In the genomic region with DNA sequence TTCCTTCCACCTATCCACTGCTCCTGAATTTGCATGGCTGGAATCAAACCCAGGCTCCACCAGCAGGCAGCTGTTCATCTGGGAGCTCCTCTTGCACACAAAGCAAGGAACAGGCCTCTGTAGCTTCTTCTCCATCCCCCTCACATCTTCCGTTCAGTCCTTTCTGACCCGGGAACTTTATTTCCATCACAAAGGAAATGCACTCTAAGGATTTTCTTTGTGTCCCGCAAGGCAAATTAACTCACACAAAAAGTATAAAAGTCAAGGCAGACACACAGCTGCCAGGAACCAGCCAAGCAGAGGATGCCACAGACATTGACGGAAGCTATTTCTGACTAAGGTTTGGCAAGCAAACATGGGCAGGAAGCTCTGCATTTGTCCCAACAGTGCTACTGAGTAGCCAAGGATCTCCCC, we compare ENCODE assay signal across 8 mouse cellular contexts. TPM values are rescaled to one million over a fixed set of nuclear protein-coding genes. Genes with fewer than 3 reads are reported as not detected.
DNase-seq lines count a peak whose midpoint lies in the region; ATAC-seq and TF ChIP-seq lines count a peak whose summit lies in the region.

No protein-coding gene starts in this region.

- H3K27me3 ChIP-seq in heart, embryonic 16.5 days (ENCODE audit: control insufficient read depth, insufficient read depth, low read length) = no peaks in the 10 kb centered on the region
- H3K27me3 ChIP-seq in liver, postnatal 0 days (ENCODE audit: insufficient read depth, low read length) = no peaks in the 10 kb centered on the region

- H3K4me2 ChIP-seq in heart, embryonic 16.5 days (ENCODE audit: low read depth, low read length) = no peak overlapping the region
- no peak overlapping the region for H3K4me2 ChIP-seq in liver, postnatal 0 days (ENCODE audit: low read depth, low read length)

- peaks cover 6% of the 10 kb centered on the region; the same call in 1 of the 2 replicates for H3K36me3 ChIP-seq in ES-E14 (ENCODE audit: control insufficient read depth, insufficient read depth, low read length, poor library complexity, severe bottlenecking)
- no peaks in the 10 kb centered on the region; the same call in 1 of the 2 replicates for H3K36me3 ChIP-seq in heart, embryonic 16.5 days (ENCODE audit: control insufficient read depth, insufficient read depth)
- H3K36me3 ChIP-seq in liver, postnatal 0 days (replicated peaks; ENCODE audit: insufficient read depth, low read length) = peaks cover 7% of the 10 kb centered on the region; the same call in 1 of the 2 replicates

- H3K27ac ChIP-seq in ES-E14 (ENCODE audit: insufficient read depth, low read depth, low read length, poor library complexity, severe bottlenecking) = peak overlapping the region; percentile 97
- H3K27ac ChIP-seq in heart, embryonic 16.5 days (ENCODE audit: low read length) = peak overlapping the region; percentile 24
- H3K27ac ChIP-seq in liver, postnatal 0 days (ENCODE audit: low read depth) = no peak overlapping the region

- TF ChIP-seq CTCF in liver, postnatal 0 days (IDR thresholded peaks at IDR 0.05; ENCODE audit: low read depth) = no peak

- H3K4me1 ChIP-seq in ES-E14 (ENCODE audit: control insufficient read depth in 2 of 2, insufficient read depth in 2 of 2, low read length in 2 of 2, poor library complexity in 1 of 2) = peaks cover 31 to 49% of the 10 kb centered on the region in 2 experiments
- H3K4me1 ChIP-seq in heart, embryonic 16.5 days (ENCODE audit: control insufficient read depth, insufficient read depth, low read length) = peaks cover 11% of the 10 kb centered on the region
- H3K4me1 ChIP-seq in liver, postnatal 0 days (ENCODE audit: insufficient read depth) = peaks cover 9% of the 10 kb centered on the region

- peak; percentile 10 for DNase-seq in adrenal gland, adult 2 months
- no peak for DNase-seq in adrenal gland, postnatal 25 days
- peak; percentile 75 for DNase-seq in ES-E14 (ENCODE audit: low read depth, low spot score)
- DNase-seq in liver, postnatal 0 days = no peak
- DNase-seq in thymus, postnatal 0 days (ENCODE audit: low spot score) = no peak
- DNase-seq in cerebellum, adult 9-10 months = no peak

- WGBS in heart, embryonic 16.5 days = 60% methylated on average over 4 of the region's 4 CpGs
- 64% methylated on average over 4 of the region's 4 CpGs for WGBS in liver, postnatal 0 days (ENCODE audit: insufficient replicate concordance)

- H3K9me3 ChIP-seq in ES-E14 (ENCODE audit: control insufficient read depth, insufficient read depth, low read depth, low read length) = no peaks in the 10 kb centered on the region
- no peaks in the 10 kb centered on the region for H3K9me3 ChIP-seq in heart, embryonic 16.5 days (replicated peaks; ENCODE audit: control insufficient read depth, low read length)
- H3K9me3 ChIP-seq in liver, postnatal 0 days (ENCODE audit: low read length) = no peaks in the 10 kb centered on the region

- peak overlapping the region in 1 of 2 experiments; percentile 14; a peak in 1 of 4 replicates for H3K4me3 ChIP-seq in ES-E14 (ENCODE audit: insufficient read depth in 1 of 2, low read depth in 1 of 2, low read length in 2 of 2, poor library complexity in 1 of 2, severe bottlenecking in 1 of 2)
- no peak overlapping the region for H3K4me3 ChIP-seq in heart, embryonic 16.5 days (ENCODE audit: low read length)
- no peak overlapping the region for H3K4me3 ChIP-seq in liver, postnatal 0 days (ENCODE audit: low read depth, low read length)

- in situ Hi-C loops in ES-E14 (cut with MboI; ENCODE audit: low sequenced_read_pairs in 2 of 2, unreplicated experiment in 2 of 2) = no loop called here

- no peak for ATAC-seq in heart, embryonic 16.5 days (replicated peaks; ENCODE audit: extremely low read depth, insufficient read depth, low FRiP score)
- peak; percentile 19; the same call in 1 of the 2 replicates for ATAC-seq in liver, postnatal 0 days
- no peak for ATAC-seq in megakaryocyte progenitor cell, adult 5-6 weeks (replicated peaks; ENCODE audit: poor library complexity)

- H3K9ac ChIP-seq in ES-E14 (ENCODE audit: insufficient read depth, low read depth, low read length, poor library complexity, severe bottlenecking) = peak overlapping the region; percentile 46; the same call in 1 of the 2 replicates
- H3K9ac ChIP-seq in heart, embryonic 16.5 days (ENCODE audit: low read length) = no peak overlapping the region
- H3K9ac ChIP-seq in liver, postnatal 0 days (replicated peaks) = no peak overlapping the region

- no peak for TF ChIP-seq EP300 in liver, postnatal 0 days (IDR thresholded peaks at IDR 0.05; ENCODE audit: low read depth)

TF ChIP-seq in ES-E14, 5 proteins besides CTCF, POLR2A, EP300 and RAD21:
- no peak for TF ChIP-seq ZNF384 (IDR thresholded peaks at IDR 0.05; ENCODE audit: low read depth, low read length)
- peak; percentile 87 for TF ChIP-seq MAFK (IDR thresholded peaks at IDR 0.05; ENCODE audit: insufficient read depth, low read depth, low read length)
- TF ChIP-seq ZC3H11A (IDR thresholded peaks at IDR 0.05; ENCODE audit: borderline replicate concordance, low read depth, low read length) = no peak

RNA-seq across cellular contexts. Expression of a gene that starts 18.6 kb away (rescaled TPM):
- 10 to 100 TPM in 1 of 2 experiments, 1 to 10 TPM in 1; 6.7 to 10.4 TPM for total RNA-seq in adrenal gland, adult 2 months (2021)
- polyA plus RNA-seq in adrenal gland, adult 2 months (2012; rRNA removed) = 1.2 and 1.4 TPM in 2 replicates
- 5.7 and 7.2 TPM in 2 replicates for total RNA-seq in adrenal gland, postnatal 25 days (2021)
- total RNA-seq in ES-E14 (2012; rRNA removed) = 93.8 and 132 TPM in 2 replicates
- polyA plus RNA-seq in heart, embryonic 16.5 days (2015; fragmentation: Nextera tagmentation; extraction: Ambion mirVana) = 39.2 and 42.4 TPM in 2 replicates
- polyA plus RNA-seq in liver, postnatal 0 days (2015; fragmentation: Nextera tagmentation; extraction: Ambion mirVana) = 10.3 and 13.0 TPM in 2 replicates
- 3.9 and 4.5 TPM in 2 replicates for polyA plus RNA-seq in thymus, postnatal 0 days (2015; fragmentation: Nextera tagmentation; extraction: Ambion mirVana)
- total RNA-seq in megakaryocyte progenitor cell, adult 5-6 weeks (2015) = 11.8 and 14.3 TPM in 2 replicates
- total RNA-seq in megakaryocyte progenitor cell, adult 5-6 weeks (2017) = 18.5 and 26.2 TPM in 2 replicates

RNA-seq across cellular contexts. Expression of a gene that starts 36.9 kb away (rescaled TPM):
- not detected for total RNA-seq in adrenal gland, adult 2 months (2021)
- polyA plus RNA-seq in adrenal gland, adult 2 months (2012; rRNA removed) = not detected in 2 replicates
- not detected in 2 replicates for total RNA-seq in adrenal gland, postnatal 25 days (2021)
- total RNA-seq in ES-E14 (2012; rRNA removed) = not detected in 2 replicates
- not detected in 2 replicates for polyA plus RNA-seq in heart, embryonic 16.5 days (2015; fragmentation: Nextera tagmentation; extraction: Ambion mirVana)
- not detected in 2 replicates for polyA plus RNA-seq in liver, postnatal 0 days (2015; fragmentation: Nextera tagmentation; extraction: Ambion mirVana)
- not detected in 2 replicates for polyA plus RNA-seq in thymus, postnatal 0 days (2015; fragmentation: Nextera tagmentation; extraction: Ambion mirVana)
- 0.05 TPM in 1 of 2 replicates, not detected in the other for total RNA-seq in megakaryocyte progenitor cell, adult 5-6 weeks (2015)
- not detected in 2 replicates for total RNA-seq in megakaryocyte progenitor cell, adult 5-6 weeks (2017)

RNA-seq across cellular contexts. Expression of a gene that starts 53.1 kb away (rescaled TPM):
- not detected for total RNA-seq in adrenal gland, adult 2 months (2021)
- polyA plus RNA-seq in adrenal gland, adult 2 months (2012; rRNA removed) = not detected in 2 replicates
- not detected in 2 replicates for total RNA-seq in adrenal gland, postnatal 25 days (2021)
- total RNA-seq in ES-E14 (2012; rRNA removed) = 2.2 and 3.4 TPM in 2 replicates
- polyA plus RNA-seq in heart, embryonic 16.5 days (2015; fragmentation: Nextera tagmentation; extraction: Ambion mirVana) = not detected in 2 replicates
- polyA plus RNA-seq in liver, postnatal 0 days (2015; fragmentation: Nextera tagmentation; extraction: Ambion mirVana) = 0.02 and 0.15 TPM in 2 replicates
- not detected in 2 replicates for polyA plus RNA-seq in thymus, postnatal 0 days (2015; fragmentation: Nextera tagmentation; extraction: Ambion mirVana)
- not detected in 2 replicates for total RNA-seq in megakaryocyte progenitor cell, adult 5-6 weeks (2015)
- not detected in 2 replicates for total RNA-seq in megakaryocyte progenitor cell, adult 5-6 weeks (2017)

RNA-seq across cellular contexts. Expression of a gene that starts 55.1 kb away (rescaled TPM):
- not detected for total RNA-seq in adrenal gland, adult 2 months (2021)
- polyA plus RNA-seq in adrenal gland, adult 2 months (2012; rRNA removed) = not detected in 2 replicates
- total RNA-seq in adrenal gland, postnatal 25 days (2021) = not detected in 2 replicates
- total RNA-seq in ES-E14 (2012; rRNA removed) = 1.3 and 2.8 TPM in 2 replicates
- not detected in 2 replicates for polyA plus RNA-seq in heart, embryonic 16.5 days (2015; fragmentation: Nextera tagmentation; extraction: Ambion mirVana)
- not detected in 2 replicates for polyA plus RNA-seq in liver, postnatal 0 days (2015; fragmentation: Nextera tagmentation; extraction: Ambion mirVana)
- polyA plus RNA-seq in thymus, postnatal 0 days (2015; fragmentation: Nextera tagmentation; extraction: Ambion mirVana) = 0.04 TPM in 2 replicates
- total RNA-seq in megakaryocyte progenitor cell, adult 5-6 weeks (2015) = not detected in 2 replicates
- total RNA-seq in megakaryocyte progenitor cell, adult 5-6 weeks (2017) = not detected in 2 replicates

Comparison
In these comparisons a context has a peak if more than half of its experiments do, and no peak if none do; other contexts are left out.
1. DNase-seq: peak in adrenal gland, adult 2 months (single experiment) and ES-E14 (single experiment); none in adrenal gland, postnatal 25 days (single experiment), liver, postnatal 0 days (single experiment), thymus, postnatal 0 days (single experiment) and cerebellum, adult 9-10 months (single experiment).